19 mouse cellular contexts compared by ENCODE assay signal in the genomic region with DNA sequence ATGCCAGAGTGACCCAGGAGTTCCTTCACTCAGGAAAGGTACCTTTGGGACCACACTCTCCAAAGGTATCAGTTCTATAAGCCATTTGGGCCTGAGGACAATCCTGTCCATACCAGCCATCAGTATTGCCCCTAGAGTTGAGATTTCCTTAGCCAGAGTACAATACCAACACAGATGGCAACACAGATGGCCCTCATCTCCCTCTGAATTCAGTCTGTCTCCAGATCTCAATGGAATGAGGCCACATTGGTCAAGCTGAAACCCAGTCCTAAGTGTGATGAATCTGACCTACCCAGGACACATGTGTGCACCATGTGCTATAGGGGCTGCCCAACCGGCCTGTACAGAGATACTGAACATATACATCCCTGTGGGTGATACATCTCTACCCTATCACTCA.
"Had no signal": no experiment of that assay in that cellular context is flagged by ENCODE, and none has a peak within 500 bp of the region (broad histone marks: within the 10 kb centered on the region; RNA-seq: fewer than 3 reads in every experiment).

No protein-coding gene starts in this region.

- H3K27ac ChIP-seq: kidney, postnatal 0 days; limb, embryonic 12.5 days; limb, embryonic 15.5 days; liver, embryonic 14.5 days; macrophage; midbrain, embryonic 12.5 days; midbrain, embryonic 15.5 days; neural tube, embryonic 12.5 days; neural tube, embryonic 15.5 days; stomach, embryonic 15.5 days had no signal

- DNase-seq: kidney, postnatal 25 days; left cerebral cortex, postnatal 4 days; liver, postnatal 0 days; lung, embryonic 14.5 days; retina, postnatal 1 day; right cerebral cortex, postnatal 25 days; spleen, adult 18-20 months; thymus, postnatal 25 days had no signal

- H3K27me3 ChIP-seq: limb, embryonic 12.5 days; limb, embryonic 15.5 days; midbrain, embryonic 12.5 days; midbrain, embryonic 15.5 days; neural tube, embryonic 12.5 days; neural tube, embryonic 15.5 days; stomach, embryonic 15.5 days had no signal

- ATAC-seq: liver, postnatal 0 days; lung, postnatal 0 days; midbrain, embryonic 15.5 days had no signal

- H3K4me3 ChIP-seq: limb, embryonic 12.5 days; limb, embryonic 15.5 days; midbrain, embryonic 12.5 days; midbrain, embryonic 15.5 days; neural tube, embryonic 12.5 days; neural tube, embryonic 15.5 days; stomach, embryonic 15.5 days had no signal
